Mouse (Mus musculus) lung, adult 2 months (tissue): ENCODE measurements around the gene Vezf1.

Source experiments
- CTCF ChIP-seq: fragments of 200-500 bp; IDR thresholded peaks from 2 replicates; pipeline ENCODE4 v1.5.1; 2011; ENCODE audit warnings: mild to moderate bottlenecking, low read length, control low read depth; ENCODE audit not compliant: insufficient read depth
- POLR2A ChIP-seq: fragments of 200-500 bp; IDR thresholded peaks from 2 replicates; pipeline ENCODE4 v1.6.1; 2011; ENCODE audit warnings: low read depth, mild to moderate bottlenecking, control low read depth, low read length, borderline replicate concordance; ENCODE audit errors: extremely low read depth

GRCm38 (mm10) chr11:88091949-88092348, 23.9 kb downstream of the Vezf1 start:
- TF ChIP-seq CTCF: no peak
- TF ChIP-seq POLR2A: no peak
